Mouse (Mus musculus) bone marrow macrophage, adult 2 months (primary cell): ENCODE data around the gene Nav2. TPM values are rescaled to one million over a fixed set of nuclear protein-coding genes. Genes with fewer than 3 reads are reported as not detected.

ENCODE experiments used
- H3K27ac ChIP-seq: 2 replicates; pipeline ENCODE4 v1.5.1; 2012; ENCODE audit warnings: low read depth, low read length; ENCODE audit not compliant: insufficient read depth
- H3K4me1 ChIP-seq: 2 replicates; pipeline ENCODE4 v1.6.1; 2012; ENCODE audit warnings: low read length; ENCODE audit not compliant: control insufficient read depth, insufficient read depth
- H3K4me3 ChIP-seq: 2 replicates; pipeline ENCODE4 v1.5.1; 2012; ENCODE audit warnings: mild to moderate bottlenecking, low read length, moderate library complexity; ENCODE audit not compliant: insufficient read depth
- CTCF ChIP-seq: IDR thresholded peaks from 2 replicates; pipeline ENCODE4 v1.5.1; 2012; ENCODE audit warnings: low read depth, mild to moderate bottlenecking, low read length, moderate library complexity
- POLR2A ChIP-seq: IDR thresholded peaks from 2 replicates; pipeline ENCODE4 v1.6.1; 2012; ENCODE audit warnings: mild to moderate bottlenecking, low read depth, low read length, borderline replicate concordance
- polyA plus RNA-seq: library from polyadenylated mRNA; stranded (reverse); fragments of >200 nt; gene quantifications from 2 replicates; pipeline ENCODE4 v1.2.4, GENCODE M21; 2012; ENCODE audit not compliant: missing spikeins, insufficient read depth, insufficient read length

Nav2 gene
- polyA plus RNA-seq, 1 experiment = 22.2 TPM

- peak overlapping the region; percentile 94 for H3K27ac ChIP-seq
- peak overlapping the region; percentile 28 for H3K4me3 ChIP-seq
- H3K4me1 ChIP-seq = peaks cover 15% of the 10 kb centered on the region
- TF ChIP-seq POLR2A (no peak), CTCF (no peak)
These were observed 250.3 kb downstream of the Nav2 start for GRCm38 (mm10) chr7:49158641-49159381.

- Histone ChIP-seq H3K4me3 (no peak overlapping the region), H3K27ac (no peak overlapping the region), H3K4me1 (peaks cover 15% of the 10 kb centered on the region)
- no peak for TF ChIP-seq POLR2A
- no peak for TF ChIP-seq CTCF
These were observed 251.4 kb downstream of the Nav2 start for GRCm38 (mm10) chr7:49159646-49160555.

- no peak overlapping the region for H3K27ac ChIP-seq
- H3K4me1 ChIP-seq = peaks cover 15% of the 10 kb centered on the region
- TF ChIP-seq POLR2A (no peak), CTCF (no peak)
- H3K4me3 ChIP-seq = no peak overlapping the region
These were observed 253.6 kb downstream of the Nav2 start for GRCm38 (mm10) chr7:49162079-49162478.

- Histone ChIP-seq H3K4me3 (no peak overlapping the region), H3K4me1 (peaks cover 8% of the 10 kb centered on the region), H3K27ac (no peak overlapping the region)
- no peak for TF ChIP-seq CTCF
- no peak for TF ChIP-seq POLR2A
These were observed 255.3 kb downstream of the Nav2 start for GRCm38 (mm10) chr7:49163789-49164188.

GRCm38 (mm10) chr7:49164868-49165267, 256.4 kb downstream of the Nav2 start:
- Histone ChIP-seq H3K27ac (no peak overlapping the region), H3K4me3 (no peak overlapping the region), H3K4me1 (no peaks in the 10 kb centered on the region)
- TF ChIP-seq CTCF (no peak), POLR2A (no peak)

- peaks cover 4% of the 10 kb centered on the region for H3K4me1 ChIP-seq
- no peak for TF ChIP-seq CTCF
- no peak for TF ChIP-seq POLR2A
- H3K27ac ChIP-seq = no peak overlapping the region
- H3K4me3 ChIP-seq = no peak overlapping the region
These were observed 264.4 kb downstream of the Nav2 start for GRCm38 (mm10) chr7:49172926-49173325.

GRCm38 (mm10) chr7:49175784-49176409, 267.4 kb downstream of the Nav2 start:
- H3K27ac ChIP-seq = no peak overlapping the region
- TF ChIP-seq POLR2A (no peak), CTCF (no peak)
- no peak overlapping the region for H3K4me3 ChIP-seq
- H3K4me1 ChIP-seq = peaks cover 15% of the 10 kb centered on the region

GRCm38 (mm10) chr7:49176590-49177201, 268.2 kb downstream of the Nav2 start:
- Histone ChIP-seq H3K4me1 (peaks cover 15% of the 10 kb centered on the region), H3K27ac (no peak overlapping the region), H3K4me3 (no peak overlapping the region)
- TF ChIP-seq CTCF (no peak), POLR2A (no peak)

- no peak overlapping the region for H3K4me3 ChIP-seq
- TF ChIP-seq POLR2A (no peak), CTCF (no peak)
- H3K27ac ChIP-seq = 0 out of 2 replicates have a peak overlapping the region, but pooled peaks have one; percentile 9
- H3K4me1 ChIP-seq = peaks cover 15% of the 10 kb centered on the region
These were observed 269.7 kb downstream of the Nav2 start for GRCm38 (mm10) chr7:49178217-49178616.
